Mouse (Mus musculus) frontal cortex, postnatal 10 days (tissue): ENCODE data around the gene Mettl21a.
"Not testable (repeated sequence)": the region's sequence is repeated elsewhere in the genome, so short reads cannot be mapped to it uniquely, and the experiment has no call there.

Experiments
- DNase-seq, 2 experiments: peaks; one replicate each; pipeline ENCODE4 v3.0.0; 2022; ENCODE audit warnings: low spot score in 2 of 2, mixed read lengths in 1 of 2

Gene Mettl21a

GRCm38 (mm10) chr1:64614801-64615345 is 2.2 kb downstream of the Mettl21a start:
- DNase-seq, result no peak

GRCm38 (mm10) chr1:64614311-64614710 is 2.7 kb downstream of the Mettl21a start:
- DNase-seq, result no peak

- DNase-seq, result no peak
Measured at GRCm38 (mm10) chr1:64609976-64610375, 7.1 kb downstream of the Mettl21a start.

- DNase-seq, result no peak
Measured at GRCm38 (mm10) chr1:64609145-64609544, 7.9 kb downstream of the Mettl21a start.

GRCm38 (mm10) chr1:64603381-64603780 is 13.7 kb downstream of the Mettl21a start:
- DNase-seq, result no peak

GRCm38 (mm10) chr1:64601242-64601842 is 15.7 kb downstream of the Mettl21a start:
- DNase-seq, result no peak

- no peak for DNase-seq
Measured at GRCm38 (mm10) chr1:64600413-64601077, 16.5 kb downstream of the Mettl21a start.

GRCm38 (mm10) chr1:64598926-64599325 is 18.1 kb downstream of the Mettl21a start:
- no peak for DNase-seq

- DNase-seq, result no peak
Measured at GRCm38 (mm10) chr1:64578801-64579200, 38.2 kb downstream of the Mettl21a start.

GRCm38 (mm10) chr1:64577911-64578310 is 39.1 kb downstream of the Mettl21a start:
- not testable (repeated sequence) for DNase-seq

GRCm38 (mm10) chr1:64576732-64577131 is 40.3 kb downstream of the Mettl21a start:
- DNase-seq, result no peak

GRCm38 (mm10) chr1:64576022-64576421 is 41.0 kb downstream of the Mettl21a start:
- DNase-seq, result no peak

- no peak for DNase-seq
Measured at GRCm38 (mm10) chr1:64568206-64568605, 48.8 kb downstream of the Mettl21a start.

- no peak for DNase-seq
Measured at GRCm38 (mm10) chr1:64560105-64560504, 56.9 kb downstream of the Mettl21a start.
